Mouse (Mus musculus) heart, postnatal 0 days (tissue): ENCODE measurements around the gene Itga2. TPM values are rescaled to one million over a fixed set of nuclear protein-coding genes. Genes with fewer than 3 reads are reported as not detected.

ENCODE experiments used
- ATAC-seq: fragments of 200-750 bp; cut with Nextera tagmentation; 2 replicates; pipeline ENCODE4 v1.8.0; 2017; ENCODE audit warnings: low read depth, moderate number of reproducible peaks, moderate library complexity; ENCODE audit not compliant: insufficient read depth
- DNase-seq: peaks from one replicate; pipeline ENCODE4 v3.0.0-alpha.2; 2016; ENCODE audit warnings: low spot score
- H3K27ac ChIP-seq: fragments of 300-500 bp; sonication (generic); 2 replicates; pipeline ENCODE4 v1.5.1; 2014; ENCODE audit warnings: low read depth, mild to moderate bottlenecking
- H3K27me3 ChIP-seq: fragments of 300-500 bp; sonication (generic); 2 replicates; pipeline ENCODE4 v1.6.1; 2014; ENCODE audit warnings: low read length, mixed read lengths; ENCODE audit not compliant: control insufficient read depth, insufficient read depth
- H3K36me3 ChIP-seq: fragments of 300-500 bp; sonication (generic); replicated peaks from 2 replicates; pipeline ENCODE4 v1.6.1; 2014; ENCODE audit warnings: low read length, mixed read lengths; ENCODE audit not compliant: control insufficient read depth, insufficient read depth
- H3K4me1 ChIP-seq: fragments of 300-500 bp; sonication (generic); 2 replicates; pipeline ENCODE4 v1.6.1; 2014; ENCODE audit warnings: antibody characterized with exemption; ENCODE audit not compliant: control insufficient read depth, insufficient read depth
- H3K4me2 ChIP-seq: fragments of 300-500 bp; sonication (generic); 2 replicates; pipeline ENCODE4 v1.6.1; 2014; ENCODE audit warnings: low read depth, mild to moderate bottlenecking, low read length, moderate library complexity
- H3K4me3 ChIP-seq: fragments of 300-500 bp; sonication (generic); 2 replicates; pipeline ENCODE4 v1.5.1; 2014; ENCODE audit warnings: low read depth, low read length
- H3K9ac ChIP-seq: fragments of 300-500 bp; sonication (generic); replicated peaks from 2 replicates; pipeline ENCODE4 v1.6.1; 2014; ENCODE audit warnings: low read depth, low read length, mixed read lengths
- H3K9me3 ChIP-seq: fragments of 300-500 bp; sonication (generic); replicated peaks from 2 replicates; pipeline ENCODE4 v1.6.1; 2016; ENCODE audit warnings: low read length; ENCODE audit not compliant: control insufficient read depth
- CTCF ChIP-seq: IDR thresholded peaks from 2 replicates; pipeline ENCODE4 v1.5.1; 2016; ENCODE audit warnings: antibody characterized with exemption, control low read depth, low read depth
- EP300 ChIP-seq: IDR thresholded peaks from 2 replicates; pipeline ENCODE4 v1.6.1; 2016; ENCODE audit warnings: antibody characterized with exemption, low read depth
- WGBS: fragments of 180-500 bp; shearing (Covaris S2); extraction: QIAGEN DNeasy Blood & Tissue Kit; methylation state at CpG from one replicate; pipeline ENCODE4 v1.1.7; 2014; 5-methylcytosine and 5-hydroxymethylcytosine counted together
- polyA plus RNA-seq: library from polyadenylated mRNA; unstranded; fragments of >200 nt; fragmentation: Nextera tagmentation; extraction: Ambion mirVana; gene quantifications from 2 replicates; pipeline ENCODE4 v1.2.1, GENCODE M21; 2015
- total RNA-seq: library from RNA; depleted of rRNA; stranded (reverse); fragments of >200 nt; gene quantifications from 2 replicates; pipeline ENCODE4 v1.2.3, GENCODE M21; 2014; ENCODE audit warnings: low replicate concordance; rRNA removed

Gene Itga2
- total and polyA plus RNA-seq, 2 experiments from 2014 or later = 1.6 to 2.0 TPM

DNA sequence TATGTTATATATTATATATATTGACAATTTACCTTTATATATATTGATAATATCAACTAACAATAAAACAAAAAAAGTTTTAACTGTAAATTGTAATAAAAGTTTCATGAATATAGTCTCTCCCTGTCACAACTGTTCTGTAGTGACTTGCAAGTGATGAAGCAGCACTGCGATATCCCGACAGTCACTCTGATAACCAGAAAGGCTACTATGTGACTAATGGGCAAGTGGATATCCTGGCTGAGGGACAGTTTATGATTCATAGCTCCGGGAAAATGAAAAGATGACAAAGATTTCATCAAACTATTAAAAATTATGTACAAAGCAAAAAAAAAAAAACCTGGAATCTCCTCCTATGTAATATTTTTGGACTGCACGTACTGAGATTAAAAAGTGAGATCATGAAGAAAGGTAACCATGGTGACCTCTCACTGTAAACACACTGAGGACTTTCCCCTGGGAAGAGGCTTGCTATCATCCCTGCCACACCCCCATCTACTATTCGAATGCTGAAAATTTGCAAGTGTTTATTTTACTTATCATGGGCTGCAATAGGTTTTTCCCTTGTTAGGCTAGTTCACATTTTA is 122.2 kb downstream of the Itga2 start:
- WGBS = 47% methylated on average over 5 of the region's 5 CpGs

GRCm38 (mm10) chr13:114802971-114803370 is 128.9 kb downstream of the Itga2 start:
- ATAC-seq (no peak), DNase-seq (no peak)
- 77% methylated on average over 2 of the region's 2 CpGs for WGBS

More for the DNA sequence above, 122.2 kb downstream of the Itga2 start:
- no peaks in the 10 kb centered on the region for H3K27me3 ChIP-seq
- ATAC-seq (no peak), DNase-seq (no peak)
- no peak overlapping the region for H3K4me2 ChIP-seq
- H3K27ac ChIP-seq = no peak overlapping the region
- H3K9me3 ChIP-seq = no peaks in the 10 kb centered on the region
- no peak overlapping the region for H3K4me3 ChIP-seq
- H3K4me1 ChIP-seq = no peaks in the 10 kb centered on the region
- no peaks in the 10 kb centered on the region for H3K36me3 ChIP-seq
- H3K9ac ChIP-seq = no peak overlapping the region
- TF ChIP-seq CTCF (no peak), EP300 (no peak)

GRCm38 (mm10) chr13:114801857-114802256 is 130.0 kb downstream of the Itga2 start:
- 75% methylated on average over 3 of the region's 3 CpGs for WGBS
- TF ChIP-seq EP300 (no peak), CTCF (no peak)
- DNase-seq = no peak
- Histone ChIP-seq H3K4me2 (no peak overlapping the region), H3K27ac (no peak overlapping the region), H3K4me1 (no peaks in the 10 kb centered on the region), H3K4me3 (no peak overlapping the region), H3K9ac (no peak overlapping the region), H3K27me3 (no peaks in the 10 kb centered on the region), H3K9me3 (no peaks in the 10 kb centered on the region), H3K36me3 (no peaks in the 10 kb centered on the region)
- ATAC-seq = no peak

More at GRCm38 (mm10) chr13:114802971-114803370, 128.9 kb downstream of the Itga2 start:
- Histone ChIP-seq H3K9ac (no peak overlapping the region), H3K4me1 (no peaks in the 10 kb centered on the region), H3K36me3 (no peaks in the 10 kb centered on the region), H3K4me2 (no peak overlapping the region), H3K27ac (no peak overlapping the region), H3K9me3 (no peaks in the 10 kb centered on the region), H3K4me3 (no peak overlapping the region), H3K27me3 (no peaks in the 10 kb centered on the region)
- no peak for TF ChIP-seq CTCF
- no peak for TF ChIP-seq EP300

DNA sequence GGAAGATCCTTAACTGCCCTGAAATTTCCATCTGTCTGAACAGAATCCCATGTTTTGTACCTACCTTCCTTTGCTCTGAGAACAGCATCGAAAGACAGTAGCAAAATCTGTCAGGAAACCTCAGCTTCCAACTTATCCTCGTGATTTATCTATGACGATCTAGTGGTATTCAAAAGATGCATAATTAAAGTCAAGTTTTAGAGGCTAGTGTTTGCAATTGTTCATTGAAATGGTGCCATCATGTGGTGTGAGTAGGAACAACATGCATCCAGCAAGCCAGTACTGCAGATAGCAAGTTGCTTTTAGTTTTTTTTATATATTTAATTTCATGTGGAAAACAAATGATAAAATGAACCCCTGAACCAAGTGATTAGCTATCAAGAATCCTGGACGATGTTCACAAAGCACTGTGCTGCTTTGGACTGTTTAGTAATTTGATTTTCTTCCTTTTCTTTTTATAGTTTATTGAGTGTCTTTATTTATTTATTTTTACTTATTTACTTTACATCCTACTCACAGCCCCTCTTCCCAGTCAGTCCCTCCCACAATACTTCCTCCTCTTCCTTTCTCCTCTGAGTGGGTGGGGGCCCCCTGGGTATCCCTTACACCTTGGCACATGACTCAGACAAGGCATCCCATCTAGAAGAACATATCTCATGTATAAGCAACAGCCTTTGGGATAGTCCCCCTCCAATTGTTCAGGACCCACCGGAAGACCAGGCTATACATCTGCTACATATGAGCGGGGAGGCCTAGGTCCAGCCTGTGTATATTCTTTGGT is 138.5 kb downstream of the Itga2 start:
- DNase-seq = peak; percentile 29
- 33% methylated on average over 6 of the region's 6 CpGs for WGBS

DNA sequence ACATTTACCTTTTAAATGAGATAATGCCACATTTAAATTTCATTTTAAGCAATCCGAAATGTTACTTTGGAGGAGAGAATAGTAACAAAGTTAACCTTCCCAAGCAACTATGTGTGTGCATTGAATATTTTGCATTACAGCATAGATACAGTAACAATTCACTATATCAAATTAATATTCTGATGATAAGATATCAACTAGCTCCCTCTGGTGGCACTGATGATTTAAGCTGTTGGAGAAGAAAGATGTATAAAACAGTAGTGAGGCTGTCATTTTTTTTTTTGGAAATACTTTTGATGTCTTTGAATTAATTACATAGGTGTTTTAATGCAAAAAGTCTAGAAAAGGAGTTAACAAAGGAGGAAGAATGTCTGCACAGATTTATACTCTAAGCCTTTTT is 140.4 kb downstream of the Itga2 start:
- Histone ChIP-seq H3K4me2 (no peak overlapping the region), H3K36me3 (no peaks in the 10 kb centered on the region), H3K27me3 (no peaks in the 10 kb centered on the region), H3K4me1 (no peaks in the 10 kb centered on the region), H3K9me3 (no peaks in the 10 kb centered on the region), H3K4me3 (no peak overlapping the region), H3K9ac (no peak overlapping the region), H3K27ac (no peak overlapping the region)
- TF ChIP-seq EP300 = no peak
- peak; percentile 33; the same call in 1 of the 2 replicates for TF ChIP-seq CTCF
- ATAC-seq = no peak
- WGBS = 75% methylated on average over 1 of the region's 1 CpGs
- no peak for DNase-seq

More for the DNA sequence above, 138.5 kb downstream of the Itga2 start:
- no peak for ATAC-seq
- Histone ChIP-seq H3K4me3 (no peak overlapping the region), H3K4me2 (no peak overlapping the region), H3K9me3 (no peaks in the 10 kb centered on the region), H3K27me3 (no peaks in the 10 kb centered on the region), H3K27ac (no peak overlapping the region), H3K4me1 (no peaks in the 10 kb centered on the region), H3K9ac (no peak overlapping the region), H3K36me3 (no peaks in the 10 kb centered on the region)
- TF ChIP-seq CTCF = peak; percentile 58
- TF ChIP-seq EP300 = no peak

Other genes with a start within 250 kb of the Itga2 start
- gene Mocs2, start 113.9 kb downstream of the Itga2 start, total RNA-seq = 33.3 and 49.3 TPM in 2 replicates
- gene Mocs2, start 113.9 kb downstream of the Itga2 start, polyA plus RNA-seq = 83.6 and 87.1 TPM in 2 replicates
- 25.7 and 30.2 TPM in 2 replicates for gene Pelo, start 158.1 kb upstream of the Itga2 start, total RNA-seq
- 7.1 and 7.8 TPM in 2 replicates for gene Pelo, start 158.1 kb upstream of the Itga2 start, polyA plus RNA-seq
- gene Gm49395, start 169.8 kb upstream of the Itga2 start, total RNA-seq = 4.1 and 24.8 TPM in 2 replicates
- 7.1 and 8.8 TPM in 2 replicates for gene Gm49395, start 169.8 kb upstream of the Itga2 start, polyA plus RNA-seq
- 41.5 and 55.6 TPM in 2 replicates for gene Itga1, start 169.9 kb upstream of the Itga2 start, total RNA-seq
- 13.7 and 16.7 TPM in 2 replicates for gene Itga1, start 169.9 kb upstream of the Itga2 start, polyA plus RNA-seq